Mouse (Mus musculus) cerebellum, adult (tissue): Measurements from ENCODE around the gene Ifrd2.
"Not testable (repeated sequence)": the region's sequence is repeated elsewhere in the genome, so short reads cannot be mapped to it uniquely, and the experiment has no call there.

ENCODE experiments used
- ATAC-seq: cut with Nextera tagmentation; 2 replicates; pipeline ENCODE4 v1.9.2; 2017; ENCODE audit warnings: mild to moderate bottlenecking, moderate library complexity, mixed read lengths; ENCODE audit not compliant: insufficient number of reproducible peaks, low FRiP score, low TSS enrichment

The Ifrd2 gene

DNA sequence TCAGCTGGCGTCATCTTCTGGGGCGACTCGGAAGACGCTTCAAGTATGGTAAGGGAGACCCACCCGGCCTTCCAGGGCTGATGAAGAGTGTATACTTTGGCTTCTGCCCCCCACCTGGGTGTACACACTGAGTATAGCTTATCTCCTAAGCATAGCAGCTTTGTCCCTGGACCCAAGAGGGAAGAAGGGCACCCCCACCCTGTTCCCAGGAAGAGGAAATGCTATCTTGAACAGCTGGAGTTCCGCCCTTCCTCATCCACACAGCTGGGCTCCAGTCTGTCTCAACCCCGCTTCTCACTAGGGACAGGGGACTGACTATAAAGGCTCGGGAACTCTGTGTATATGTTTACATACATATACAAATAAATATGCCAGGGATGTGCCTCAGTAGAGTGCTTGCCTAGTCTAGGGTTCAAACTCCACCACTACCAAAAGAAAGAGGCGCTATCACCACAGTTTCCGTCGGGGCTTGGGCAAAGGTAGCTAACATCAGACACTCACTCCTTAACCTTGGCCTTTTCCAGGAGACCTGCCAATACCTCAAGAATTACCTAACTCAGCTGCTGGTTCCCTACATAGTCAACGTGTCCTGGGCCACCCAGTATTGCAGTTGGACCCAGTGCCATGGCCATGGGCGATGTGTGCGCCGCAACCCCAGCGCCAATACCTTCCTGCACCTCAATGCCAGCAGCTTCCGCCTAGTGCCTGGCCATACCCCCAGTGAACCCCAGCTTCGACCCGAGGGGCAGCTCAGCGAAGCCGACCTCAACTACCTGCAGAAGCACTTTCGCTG, 15.7 kb upstream of the Ifrd2 start:
- no peak for ATAC-seq

DNA sequence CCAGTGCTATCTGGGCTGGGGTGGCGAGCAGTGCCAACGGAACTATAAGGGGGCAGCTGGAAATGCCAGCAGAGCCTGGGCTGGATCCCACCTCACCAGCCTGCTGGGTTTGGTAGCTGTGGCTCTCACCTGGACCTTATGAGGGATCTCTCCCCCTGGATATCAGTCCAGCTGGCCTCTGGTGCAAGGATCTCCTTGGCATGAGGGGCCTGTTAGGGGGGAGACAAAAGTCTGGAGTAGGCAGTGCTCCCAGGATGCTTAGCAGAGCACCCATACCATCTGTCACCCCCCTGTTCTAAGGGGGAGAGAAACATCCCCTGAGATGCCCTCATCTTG, 15.1 kb upstream of the Ifrd2 start:
- no peak for ATAC-seq

DNA sequence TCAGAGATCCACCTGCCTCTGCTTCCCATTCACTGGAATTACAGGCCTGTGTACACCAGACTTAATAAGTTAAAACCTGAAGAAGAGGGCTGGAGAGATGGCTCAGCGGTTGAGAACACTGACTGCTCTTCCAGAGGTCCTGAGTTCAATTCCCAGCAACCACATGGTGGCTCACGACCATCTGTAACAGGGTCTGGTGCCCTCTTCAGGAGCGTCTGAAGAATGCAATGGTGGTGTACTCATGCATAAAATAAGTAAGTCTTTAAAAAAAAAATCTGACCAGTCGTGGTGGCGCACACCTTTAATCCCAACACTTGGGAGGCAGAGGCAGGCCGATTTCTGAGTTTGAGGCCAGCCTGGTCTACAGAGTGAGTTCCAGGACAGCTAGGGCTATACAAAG, 13.7 kb upstream of the Ifrd2 start:
- ATAC-seq, result not testable (repeated sequence)

DNA sequence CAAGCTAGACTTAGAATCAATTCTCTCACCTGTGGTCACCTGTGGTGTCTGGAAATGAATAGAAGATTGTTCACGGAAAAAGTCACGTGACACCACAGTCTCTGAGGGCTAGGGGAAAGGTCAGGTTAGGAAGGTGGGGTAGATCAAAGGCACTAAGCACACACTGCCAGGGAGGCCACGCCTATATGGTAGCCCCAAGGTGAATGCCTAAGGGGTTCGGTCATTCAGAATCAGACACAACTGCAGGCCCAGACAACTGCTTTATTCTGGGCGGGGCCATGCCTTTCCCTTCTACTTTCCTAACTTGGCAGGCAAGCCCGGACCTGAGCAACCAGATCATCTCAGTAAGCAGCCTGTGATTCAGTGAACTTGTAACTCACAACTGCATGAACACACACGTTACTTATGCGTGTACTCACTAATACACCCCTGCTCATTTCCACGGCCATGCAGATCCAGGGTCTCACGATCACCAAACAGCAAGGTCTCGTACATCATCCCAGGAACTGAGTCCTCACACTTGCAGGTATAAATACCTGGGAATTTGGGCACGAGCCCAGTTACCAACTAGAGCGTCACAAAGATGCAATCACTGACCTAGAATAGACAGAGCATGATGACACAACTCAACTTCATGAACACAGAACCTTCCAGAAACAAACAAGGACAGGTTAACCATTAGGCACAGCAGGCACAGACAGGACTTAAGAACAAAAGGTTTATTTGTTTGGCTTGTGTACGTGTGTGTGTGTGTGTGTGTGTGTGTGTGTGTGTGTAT, 11.7 kb upstream of the Ifrd2 start:
- ATAC-seq, result no peak

DNA sequence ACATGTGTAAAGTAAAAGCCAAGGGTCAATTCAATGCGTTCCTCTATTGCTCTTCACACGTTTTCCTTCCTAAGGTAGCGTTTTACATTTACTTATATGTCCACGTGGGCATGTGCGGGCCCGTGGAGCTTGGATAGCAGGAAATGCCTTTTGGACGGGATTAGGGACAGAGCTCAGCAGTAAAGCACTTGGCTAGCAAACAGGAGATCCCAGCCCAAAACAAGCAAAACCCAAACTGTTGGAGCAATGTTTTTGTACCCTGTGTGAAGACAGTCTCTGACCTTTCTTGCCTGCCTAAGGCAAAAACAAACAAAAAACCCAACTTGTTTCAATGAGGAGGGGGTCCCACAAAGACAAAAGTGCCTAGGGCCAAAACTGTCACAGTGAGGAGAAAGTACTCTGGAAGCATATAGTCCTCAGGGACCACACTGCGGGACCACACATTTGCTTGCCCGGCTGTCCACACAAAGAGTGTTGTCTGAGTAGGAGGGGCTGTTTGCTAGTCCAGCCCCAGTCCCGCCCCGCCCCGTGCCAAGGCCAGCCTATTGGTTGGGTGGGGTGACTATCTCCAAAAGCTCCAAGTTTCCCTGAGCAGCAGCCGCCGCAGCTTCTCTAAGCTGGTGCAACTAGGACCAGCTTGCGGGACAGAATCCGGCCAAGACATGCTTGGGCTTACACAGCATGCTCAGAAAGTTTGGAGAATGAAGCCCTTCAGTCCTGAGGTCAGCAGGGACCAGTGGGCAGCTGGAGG, 10.9 kb upstream of the Ifrd2 start, which contains the start of gene Hyal1:
Gene Hyal1 (plus strand): TSS at position 571 of the 751 bp plus-strand sequence.
- no peak for ATAC-seq

DNA sequence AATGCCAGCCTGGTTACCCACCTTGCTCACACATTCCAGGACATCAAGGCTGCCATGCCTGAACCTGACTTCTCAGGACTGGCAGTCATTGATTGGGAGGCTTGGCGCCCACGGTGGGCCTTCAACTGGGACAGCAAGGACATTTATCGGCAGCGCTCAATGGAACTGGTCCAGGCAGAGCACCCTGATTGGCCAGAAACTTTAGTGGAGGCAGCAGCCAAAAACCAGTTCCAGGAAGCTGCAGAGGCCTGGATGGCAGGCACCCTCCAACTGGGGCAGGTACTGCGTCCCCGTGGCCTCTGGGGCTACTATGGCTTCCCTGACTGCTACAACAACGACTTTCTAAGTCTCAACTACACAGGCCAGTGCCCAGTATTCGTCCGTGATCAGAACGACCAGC, 9.6 kb upstream of the Ifrd2 start:
- ATAC-seq, result no peak

DNA sequence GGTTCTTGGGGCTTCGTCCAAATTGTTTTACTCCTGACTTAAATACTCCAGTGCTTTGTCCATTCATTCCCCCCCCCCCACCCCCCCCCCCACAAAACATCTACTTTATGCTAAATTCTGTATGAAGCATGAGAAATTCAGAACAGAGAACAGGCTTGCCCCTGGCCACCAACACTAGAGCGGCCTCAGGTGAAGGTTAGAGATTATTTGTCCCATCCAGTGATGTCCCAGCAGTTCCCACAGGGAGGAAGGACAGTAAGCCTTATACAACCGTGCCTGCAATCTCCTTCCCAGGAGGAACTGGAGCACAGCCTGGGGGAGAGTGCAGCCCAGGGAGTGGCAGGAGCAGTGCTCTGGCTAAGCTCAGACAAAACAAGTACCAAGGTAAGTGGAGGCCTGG, 8.9 kb upstream of the Ifrd2 start, which contains the start of gene Naa80:
Gene Naa80 (plus strand): TSS at position 301 of the 400 bp plus-strand sequence.
- ATAC-seq, result no peak

DNA sequence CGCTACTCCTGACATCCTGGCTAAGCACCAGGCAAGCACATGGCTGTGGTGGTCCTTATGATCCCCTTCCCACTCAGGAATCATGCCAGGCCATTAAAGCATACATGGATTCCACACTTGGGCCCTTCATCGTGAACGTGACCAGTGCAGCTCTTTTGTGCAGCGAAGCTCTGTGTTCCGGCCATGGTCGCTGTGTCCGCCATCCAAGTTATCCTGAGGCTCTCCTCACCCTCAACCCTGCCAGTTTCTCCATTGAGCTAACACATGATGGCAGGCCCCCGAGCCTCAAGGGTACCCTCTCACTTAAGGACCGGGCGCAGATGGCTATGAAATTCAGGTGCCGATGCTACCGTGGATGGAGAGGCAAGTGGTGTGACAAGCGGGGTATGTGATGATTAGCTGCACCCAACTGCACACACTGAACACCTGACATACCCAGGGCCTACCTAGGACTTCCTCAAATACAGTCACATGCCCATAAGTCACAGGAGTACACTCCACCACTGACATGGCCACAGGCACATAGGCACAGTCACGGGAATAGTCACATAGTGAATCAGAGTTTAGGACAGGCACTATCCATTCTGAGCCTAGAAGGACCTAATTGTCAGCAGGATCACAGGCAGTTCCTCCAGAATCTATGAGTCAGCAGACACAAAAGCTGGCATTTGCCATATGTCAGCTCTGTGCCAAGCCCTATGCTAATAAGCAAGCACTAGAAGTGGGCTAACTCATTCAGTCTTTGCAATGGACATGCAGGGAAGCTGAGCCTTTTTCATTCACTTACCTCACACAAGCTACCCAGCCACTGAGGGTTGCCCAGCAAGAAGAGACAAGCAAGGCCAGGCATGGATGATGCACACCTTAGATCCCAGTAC, 8.2 kb upstream of the Ifrd2 start:
- ATAC-seq, result no peak

DNA sequence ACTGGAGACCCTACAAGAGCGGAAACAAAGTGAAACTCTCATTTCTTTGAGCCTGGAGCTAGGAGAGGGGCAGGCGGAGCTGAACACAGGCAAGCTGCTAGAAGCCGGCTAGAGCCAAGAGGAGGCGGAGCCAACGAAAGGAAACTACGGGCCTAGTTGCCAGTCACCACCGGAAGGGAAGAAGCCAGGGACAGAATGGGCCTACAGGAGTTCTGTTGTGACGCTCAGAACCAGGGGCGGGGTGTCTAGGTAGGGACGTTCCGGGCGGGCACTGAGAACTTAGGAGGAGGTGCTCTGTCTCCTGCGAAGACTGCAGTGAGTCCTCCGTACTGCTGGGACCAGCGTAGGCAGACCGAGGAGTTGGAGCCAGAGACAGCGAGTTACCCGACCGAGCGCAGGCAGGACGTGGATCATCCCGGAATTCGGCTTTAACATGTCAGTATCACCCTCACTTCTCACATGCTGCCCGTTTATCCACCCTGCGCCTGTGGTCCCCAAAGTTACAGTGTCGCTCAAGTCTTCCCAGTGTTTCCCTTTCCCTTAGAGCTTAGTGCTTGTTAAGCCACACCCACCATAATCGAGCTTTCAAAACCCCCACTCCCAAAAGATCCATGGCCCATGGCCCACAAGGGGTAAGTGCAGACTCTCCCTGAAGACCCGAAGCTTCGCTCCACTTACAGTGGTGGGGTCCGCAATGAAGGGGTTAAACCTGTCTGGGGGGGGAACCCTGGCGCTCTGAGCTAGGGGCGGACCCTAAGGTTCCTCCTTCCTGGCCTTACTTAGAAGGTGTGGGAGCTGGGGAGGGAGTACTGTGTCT, 6.7 kb upstream of the Ifrd2 start, which contains the start of gene Hyal3:
Gene Hyal3 (plus strand): TSS at position 318 of the 817 bp plus-strand sequence.
- peak; percentile 68 for ATAC-seq

DNA sequence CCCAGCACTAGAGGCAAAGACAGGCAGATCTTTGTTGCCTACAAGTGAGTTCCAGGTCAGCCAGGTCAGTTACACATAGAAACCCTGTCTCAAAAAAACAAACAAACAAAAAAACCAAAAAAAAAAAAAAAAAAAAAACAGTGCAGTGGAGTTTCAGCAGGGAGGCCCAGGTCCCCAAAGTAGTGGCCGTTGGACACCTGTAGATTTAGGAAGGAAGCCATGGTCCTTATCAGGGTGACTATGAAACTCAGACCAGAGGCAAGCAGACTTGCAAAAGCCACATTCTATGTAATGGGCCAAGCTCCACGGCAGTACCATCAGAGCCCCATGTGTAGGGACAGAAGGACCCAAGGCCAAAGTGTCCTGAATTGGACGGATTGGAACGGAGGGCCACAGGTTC, 5.9 kb upstream of the Ifrd2 start:
- ATAC-seq, result no peak

DNA sequence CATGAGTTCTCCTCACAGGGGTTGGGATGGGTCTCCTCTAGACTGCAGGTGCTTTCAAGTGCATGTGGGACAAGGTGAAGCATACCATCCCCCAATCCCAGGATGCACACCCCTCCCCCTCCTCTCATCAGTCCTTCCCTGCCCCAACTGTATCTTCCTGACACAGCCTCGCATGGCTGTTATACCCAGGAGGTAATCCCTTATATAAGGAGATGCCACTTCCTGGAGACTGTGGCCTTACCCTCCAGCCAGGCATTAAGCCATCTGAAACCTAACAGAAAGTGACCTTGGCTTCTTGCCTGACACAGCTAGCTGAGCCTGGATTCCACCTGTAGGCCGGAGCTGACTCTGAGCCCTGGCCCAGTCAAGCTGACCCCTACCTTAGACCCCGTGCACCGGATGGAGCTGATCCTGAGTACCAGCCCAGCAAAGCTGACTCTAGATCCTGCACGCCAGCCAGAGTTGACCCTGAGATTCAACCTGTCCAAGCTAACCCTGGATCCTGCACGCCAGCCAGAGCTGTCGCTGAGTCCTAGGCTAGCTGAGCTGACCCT, 4.9 kb upstream of the Ifrd2 start:
- ATAC-seq, result no peak

DNA sequence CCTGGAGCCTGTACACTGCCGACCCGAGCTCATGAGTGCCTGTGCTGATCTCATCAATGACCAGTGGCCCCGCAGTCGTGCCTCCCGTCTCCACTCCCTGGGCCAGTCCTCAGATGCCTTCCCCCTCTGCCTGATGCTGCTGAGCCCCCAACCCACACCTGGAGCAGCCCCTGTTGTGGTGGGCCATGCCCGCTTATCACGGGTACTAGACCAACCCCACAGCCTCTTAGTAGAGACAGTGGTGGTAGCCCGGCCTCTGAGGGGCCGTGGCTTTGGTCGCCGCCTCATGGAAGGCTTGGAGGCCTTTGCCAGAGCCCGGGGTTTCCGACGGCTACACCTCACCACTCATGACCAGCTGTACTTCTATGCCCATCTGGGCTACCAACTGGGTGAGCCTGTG, 4.3 kb upstream of the Ifrd2 start:
- ATAC-seq, result no peak

DNA sequence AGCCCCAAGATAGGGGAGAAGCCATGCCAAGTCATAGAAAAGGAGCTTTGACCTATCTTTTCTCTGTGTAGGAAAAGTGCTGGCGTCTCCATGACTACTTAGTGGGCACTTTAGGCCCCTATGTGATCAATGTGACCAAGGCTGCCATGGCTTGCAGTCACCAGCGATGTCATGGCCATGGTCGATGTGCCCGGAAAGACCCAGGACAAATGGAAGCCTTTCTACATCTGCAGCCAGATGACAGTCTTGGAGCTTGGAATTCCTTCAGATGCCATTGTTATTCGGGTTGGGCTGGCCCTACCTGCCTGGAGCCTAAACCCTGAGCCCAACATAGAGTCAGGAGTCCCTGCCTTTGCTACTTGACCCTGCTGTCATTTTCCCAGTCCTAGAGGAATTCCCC, 938 bp upstream of the Ifrd2 start:
- no peak for ATAC-seq

DNA sequence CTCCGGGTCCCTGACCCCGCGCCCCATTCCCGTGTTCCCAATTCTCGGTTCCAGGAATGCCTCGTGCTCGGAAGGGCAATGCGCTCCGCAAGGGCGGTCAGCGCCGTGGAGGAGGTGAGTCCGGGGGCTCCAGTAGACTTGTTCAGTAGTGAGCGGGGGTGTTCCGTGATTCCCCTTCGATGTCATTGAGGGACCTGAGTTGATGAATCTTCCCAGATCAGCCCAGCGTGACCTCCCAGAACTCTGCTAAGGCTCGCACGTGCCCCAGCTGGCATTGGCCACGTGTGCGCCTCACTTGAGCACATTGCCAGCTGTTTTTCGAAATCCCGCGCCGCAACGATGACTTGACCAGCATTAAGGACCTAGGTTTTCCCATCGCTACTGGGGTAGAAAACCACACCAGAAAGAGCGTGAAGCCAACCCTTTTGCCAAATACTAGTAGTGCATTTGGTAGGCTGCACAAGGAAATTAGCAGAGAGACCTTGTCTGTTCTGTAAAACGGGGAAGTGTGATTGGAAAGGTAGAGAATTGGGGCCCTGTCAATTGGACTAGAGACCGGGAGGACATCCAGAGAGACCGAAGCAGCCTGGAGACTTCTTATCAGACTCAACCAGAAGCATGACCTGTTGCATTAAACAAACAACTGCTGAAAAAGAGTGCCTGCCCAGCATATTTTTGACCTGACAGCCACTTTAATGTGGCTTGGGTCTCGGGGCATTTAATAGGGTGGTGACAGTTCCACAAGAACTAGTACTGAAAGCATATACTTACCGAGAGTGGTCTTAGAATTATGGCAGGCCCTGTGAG, 594 bp downstream of the Ifrd2 start:
- no peak for ATAC-seq

DNA sequence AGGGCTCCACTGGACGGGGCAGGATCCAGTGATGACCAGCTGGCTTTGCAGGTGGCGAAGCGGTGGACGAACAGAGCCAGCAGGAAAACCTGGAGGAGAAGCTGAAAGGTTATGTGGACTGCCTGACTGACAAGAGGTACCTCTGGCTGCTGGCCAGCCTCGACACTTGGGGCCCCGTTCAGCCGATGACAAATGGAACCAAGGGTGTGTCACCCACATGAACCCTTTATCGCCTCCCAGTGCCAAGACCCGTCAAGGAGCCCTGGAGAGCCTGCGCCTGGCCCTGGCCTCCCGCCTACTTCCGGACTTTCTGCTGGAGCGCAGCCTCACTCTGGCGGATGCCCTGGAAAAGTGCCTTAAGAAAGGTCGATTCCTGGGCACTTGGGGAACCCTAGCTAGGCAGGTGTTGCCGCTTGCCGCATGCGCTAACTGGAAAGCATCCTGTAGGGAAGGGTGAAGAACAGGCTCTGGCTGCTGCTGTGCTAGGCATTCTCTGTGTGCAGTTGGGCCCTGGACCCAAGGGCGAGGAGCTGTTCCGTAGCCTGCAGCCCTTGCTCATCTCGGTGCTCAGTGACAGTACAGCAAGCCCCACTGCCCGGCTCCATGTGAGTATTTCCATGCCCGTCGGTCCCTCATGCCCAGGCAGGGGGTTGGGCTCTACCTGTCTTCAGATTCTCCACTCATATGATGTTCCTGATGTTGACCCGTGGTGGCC, 2.8 kb downstream of the Ifrd2 start:
- no peak for ATAC-seq

DNA sequence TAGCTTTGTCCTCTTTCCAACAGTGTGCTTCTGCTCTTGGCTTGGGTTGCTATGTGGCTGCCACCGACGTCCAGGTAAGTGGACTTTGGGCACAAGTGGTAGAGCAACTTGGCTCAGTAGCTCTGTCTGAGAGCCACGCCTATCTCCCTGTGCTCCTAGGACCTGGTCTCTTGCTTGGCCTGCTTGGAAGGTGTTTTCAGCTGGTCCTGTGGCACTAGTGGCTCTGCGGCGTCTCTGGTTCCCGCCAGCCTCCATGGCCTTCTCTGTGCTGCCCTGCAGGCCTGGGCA, 3.3 kb downstream of the Ifrd2 start:
- ATAC-seq, result no peak

DNA sequence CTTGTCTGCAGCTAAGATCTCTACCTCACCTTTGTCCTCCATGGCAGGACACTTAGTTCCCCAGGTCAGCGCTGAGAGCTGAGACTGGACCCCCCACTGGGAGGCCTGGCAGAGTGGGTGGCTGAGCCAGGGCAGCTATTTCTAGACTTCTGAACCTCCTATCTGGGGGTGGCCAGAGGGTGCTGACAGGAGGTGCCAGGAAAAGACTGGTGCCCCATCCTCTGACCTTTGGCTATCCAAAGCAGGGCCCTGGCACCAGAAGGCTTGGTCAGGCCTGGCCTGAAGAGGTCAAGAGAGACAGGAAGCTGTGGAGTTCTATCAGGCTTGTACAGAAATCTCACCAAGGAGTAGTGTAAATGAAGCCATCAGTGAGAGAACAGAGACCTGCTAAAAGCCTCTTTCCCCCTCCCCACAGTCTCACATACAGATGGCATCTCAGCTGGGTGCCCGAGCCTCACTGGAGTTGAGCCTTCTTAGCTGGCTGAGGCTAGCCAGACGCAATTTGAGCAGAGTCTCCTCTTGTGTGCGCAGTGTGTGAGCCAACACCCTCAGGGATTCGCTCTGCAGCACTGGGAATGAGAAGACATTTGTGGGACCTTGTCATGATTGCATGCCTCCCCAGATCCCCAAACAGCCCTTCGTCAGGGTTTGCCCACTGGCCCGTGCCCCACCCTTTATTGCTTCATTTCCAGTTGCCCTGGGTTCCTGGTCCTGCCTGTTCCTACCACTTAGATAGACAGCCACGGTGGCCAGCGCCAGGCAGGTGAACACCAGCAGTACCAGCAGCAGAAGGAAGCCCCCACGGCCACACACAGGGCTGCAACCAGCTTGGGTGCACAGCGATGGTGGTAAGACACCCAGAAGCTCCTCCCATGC, 5.9 kb downstream of the Ifrd2 start:
- ATAC-seq, result peak; percentile 69; the same call in 1 of the 2 replicates
